Mouse (Mus musculus) limb, embryonic 12.5 days (tissue): ENCODE data around the gene Limd2. TPM values are rescaled to one million over a fixed set of nuclear protein-coding genes. Genes with fewer than 3 reads are reported as not detected.

Experiments
- ATAC-seq: fragments of 200-750 bp; cut with Nextera tagmentation; 2 replicates; pipeline ENCODE4 v1.8.0; 2017; ENCODE audit warnings: low read depth, moderate TSS enrichment; ENCODE audit not compliant: insufficient number of reproducible peaks, insufficient read depth, low FRiP score, low TSS enrichment
- H3K27ac ChIP-seq: fragments of 300-500 bp; sonication (generic); 2 replicates; pipeline ENCODE4 v1.5.1; 2016; ENCODE audit warnings: mild to moderate bottlenecking, moderate library complexity
- H3K27me3 ChIP-seq: fragments of 300-500 bp; sonication (generic); 2 replicates; pipeline ENCODE4 v1.6.1; 2016; ENCODE audit warnings: mild to moderate bottlenecking, moderate library complexity
- H3K36me3 ChIP-seq: fragments of 300-500 bp; sonication (generic); 2 replicates; pipeline ENCODE4 v1.6.1; 2016; ENCODE audit warnings: mild to moderate bottlenecking, moderate library complexity
- H3K4me1 ChIP-seq: fragments of 300-500 bp; sonication (generic); replicated peaks from 2 replicates; pipeline ENCODE4 v1.6.1; 2016
- H3K4me2 ChIP-seq: fragments of 300-500 bp; sonication (generic); 2 replicates; pipeline ENCODE4 v1.6.1; 2016; ENCODE audit warnings: mild to moderate bottlenecking, moderate library complexity
- H3K4me3 ChIP-seq: fragments of 300-500 bp; sonication (generic); replicated peaks from 2 replicates; pipeline ENCODE4 v1.5.1; 2016; ENCODE audit warnings: mild to moderate bottlenecking
- H3K9ac ChIP-seq: fragments of 300-500 bp; sonication (generic); replicated peaks from 2 replicates; pipeline ENCODE4 v1.6.1; 2016; ENCODE audit warnings: mild to moderate bottlenecking, moderate library complexity
- H3K9me3 ChIP-seq: fragments of 300-500 bp; sonication (generic); 2 replicates; pipeline ENCODE4 v1.6.1; 2016; ENCODE audit warnings: mild to moderate bottlenecking, moderate library complexity
- WGBS: fragments of 180-500 bp; shearing (Covaris S2); methylation state at CpG from one replicate; pipeline ENCODE4 v1.1.7; 2016; 5-methylcytosine and 5-hydroxymethylcytosine counted together
- polyA plus RNA-seq: library from polyadenylated mRNA; unstranded; fragments of >200 nt; fragmentation: Nextera tagmentation; extraction: Ambion mirVana; gene quantifications from 2 replicates; pipeline ENCODE4 v1.2.1, GENCODE M21; 2016

The Limd2 gene
- polyA plus RNA-seq, 1 experiment from 2014 or later: 508 TPM

GRCm38 (mm10) chr11:106124784-106125183 is 35.9 kb downstream of the Limd2 start:
- Histone ChIP-seq H3K27me3 (no peaks in the 10 kb centered on the region), H3K9ac (no peak overlapping the region), H3K27ac (no peak overlapping the region), H3K36me3 (peaks cover 70% of the 10 kb centered on the region), H3K9me3 (no peaks in the 10 kb centered on the region), H3K4me2 (no peak overlapping the region), H3K4me1 (no peaks in the 10 kb centered on the region), H3K4me3 (no peak overlapping the region)
- 82% methylated on average over 4 of the region's 4 CpGs for WGBS
- ATAC-seq: no peak

- Histone ChIP-seq H3K4me2 (no peak overlapping the region), H3K4me3 (no peak overlapping the region), H3K9ac (no peak overlapping the region), H3K36me3 (peaks cover 74% of the 10 kb centered on the region), H3K9me3 (no peaks in the 10 kb centered on the region), H3K27me3 (no peaks in the 10 kb centered on the region), H3K4me1 (no peaks in the 10 kb centered on the region), H3K27ac (no peak overlapping the region)
- 86% methylated on average over 3 of the region's 3 CpGs for WGBS
- no peak for ATAC-seq
Observed at GRCm38 (mm10) chr11:106122736-106123135, 37.9 kb downstream of the Limd2 start.

- peaks cover 79% of the 10 kb centered on the region for H3K36me3 ChIP-seq
- H3K9me3 ChIP-seq: no peaks in the 10 kb centered on the region
- H3K4me1 ChIP-seq: no peaks in the 10 kb centered on the region
- no peak overlapping the region for H3K4me2 ChIP-seq
- no peaks in the 10 kb centered on the region for H3K27me3 ChIP-seq
- no peak for ATAC-seq
- no peak overlapping the region for H3K9ac ChIP-seq
- H3K27ac ChIP-seq: no peak overlapping the region
- 93% methylated on average over 5 of the region's 5 CpGs for whole genome bisulfite sequencing
- H3K4me3 ChIP-seq: no peak overlapping the region
Observed at GRCm38 (mm10) chr11:106122221-106122620, 38.4 kb downstream of the Limd2 start.

GRCm38 (mm10) chr11:106111688-106112087 is 49.0 kb downstream of the Limd2 start:
- Histone ChIP-seq H3K27ac (peak overlapping the region; percentile 35; the same call in 1 of the 2 replicates), H3K4me3 (no peak overlapping the region), H3K9me3 (no peaks in the 10 kb centered on the region), H3K4me1 (no peaks in the 10 kb centered on the region), H3K4me2 (no peak overlapping the region), H3K27me3 (no peaks in the 10 kb centered on the region), H3K36me3 (peaks cover 48% of the 10 kb centered on the region), H3K9ac (no peak overlapping the region)
- no peak for ATAC-seq

Other genes with a start within 250 kb of the Limd2 start
- 9.6 and 9.7 TPM in 2 replicates for gene Cyb561, start 207.5 kb downstream of the Limd2 start, polyA plus RNA-seq
- gene Ace, start 192.9 kb downstream of the Limd2 start, polyA plus RNA-seq: 0.21 and 0.51 TPM in 2 replicates
- gene Ace3, start 166.2 kb downstream of the Limd2 start, polyA plus RNA-seq: not detected in 2 replicates
- 0.24 and 0.36 TPM in 2 replicates for gene Kcnh6, start 152.7 kb downstream of the Limd2 start, polyA plus RNA-seq
- gene Dcaf7, start 124.0 kb downstream of the Limd2 start, polyA plus RNA-seq: 85.4 and 91.5 TPM in 2 replicates
- gene Taco1, start 94.8 kb downstream of the Limd2 start, polyA plus RNA-seq: 9.0 and 10.9 TPM in 2 replicates
- gene Map3k3, start 76.2 kb downstream of the Limd2 start, polyA plus RNA-seq: 27.3 and 35.1 TPM in 2 replicates
- not detected in 2 replicates for gene Gm10840, start within 50 bp of the Limd2 start, polyA plus RNA-seq
- gene Strada, start 41.3 kb upstream of the Limd2 start, polyA plus RNA-seq: 31.1 and 33.2 TPM in 2 replicates
- 73.9 and 78.5 TPM in 2 replicates for gene Ccdc47, start 55.5 kb upstream of the Limd2 start, polyA plus RNA-seq
- 107 and 111 TPM in 2 replicates for gene Ddx42, start 56.1 kb upstream of the Limd2 start, polyA plus RNA-seq
- 61.2 and 71.6 TPM in 2 replicates for gene Ftsj3, start 95.2 kb upstream of the Limd2 start, polyA plus RNA-seq
- gene Psmc5, start 95.3 kb upstream of the Limd2 start, polyA plus RNA-seq: 352 and 355 TPM in 2 replicates
- gene Smarcd2, start 112.1 kb upstream of the Limd2 start, polyA plus RNA-seq: 102 and 104 TPM in 2 replicates
- 0.30 and 0.37 TPM in 2 replicates for gene Tcam1, start 115.8 kb upstream of the Limd2 start, polyA plus RNA-seq
- not detected in 2 replicates for gene Gh, start 141.0 kb upstream of the Limd2 start, polyA plus RNA-seq
- 1.3 and 1.8 TPM in 2 replicates for gene Cd79b, start 153.9 kb upstream of the Limd2 start, polyA plus RNA-seq
- gene Scn4a, start 192.4 kb upstream of the Limd2 start, polyA plus RNA-seq: 0.25 and 0.51 TPM in 2 replicates
- gene Prr29, start 204.6 kb upstream of the Limd2 start, polyA plus RNA-seq: not detected in 2 replicates
- gene Icam2, start 227.2 kb upstream of the Limd2 start, polyA plus RNA-seq: 17.8 and 27.9 TPM in 2 replicates